Mouse (Mus musculus) midbrain, postnatal 0 days (tissue): ENCODE measurements around the gene Igfbp4. TPM values are rescaled to one million over a fixed set of nuclear protein-coding genes. Genes with fewer than 3 reads are reported as not detected.

Source experiments
- ATAC-seq: fragments of 200-750 bp; cut with Nextera tagmentation; 2 replicates; pipeline ENCODE4 v1.8.0; 2017; ENCODE audit warnings: moderate number of reproducible peaks, mild to moderate bottlenecking, moderate TSS enrichment, moderate library complexity; ENCODE audit not compliant: low FRiP score
- DNase-seq: peaks from one replicate; pipeline ENCODE4 v3.0.0-alpha.2; 2015; ENCODE audit warnings: low spot score
- H3K27ac ChIP-seq: fragments of 300-500 bp; sonication (generic); 2 replicates; pipeline ENCODE4 v1.5.1; 2014; ENCODE audit warnings: low read depth, mild to moderate bottlenecking, low read length, mixed read lengths
- H3K27me3 ChIP-seq: fragments of 300-500 bp; sonication (generic); 2 replicates; pipeline ENCODE4 v1.6.1; 2014; ENCODE audit warnings: low read length, control low read depth, mixed read lengths; ENCODE audit not compliant: insufficient read depth
- H3K36me3 ChIP-seq: fragments of 300-500 bp; sonication (generic); 2 replicates; pipeline ENCODE4 v1.6.1; 2014; ENCODE audit warnings: low read length, control low read depth, mixed read lengths; ENCODE audit not compliant: insufficient read depth
- H3K4me1 ChIP-seq: fragments of 300-500 bp; sonication (generic); 2 replicates; pipeline ENCODE4 v1.6.1; 2014; ENCODE audit warnings: mild to moderate bottlenecking, control low read depth, antibody characterized with exemption, low read length, mixed read lengths; ENCODE audit not compliant: insufficient read depth
- H3K4me2 ChIP-seq: fragments of 300-500 bp; sonication (generic); 2 replicates; pipeline ENCODE4 v1.6.1; 2014; ENCODE audit warnings: low read depth, mild to moderate bottlenecking, low read length, mixed read lengths; ENCODE audit not compliant: poor library complexity, severe bottlenecking
- H3K4me3 ChIP-seq: fragments of 300-500 bp; sonication (generic); 2 replicates; pipeline ENCODE4 v1.5.1; 2014; ENCODE audit warnings: low read depth, mild to moderate bottlenecking, low read length, moderate library complexity
- H3K9ac ChIP-seq: fragments of 300-500 bp; sonication (generic); replicated peaks from 2 replicates; pipeline ENCODE4 v1.6.1; 2014; ENCODE audit warnings: mild to moderate bottlenecking, low read length, moderate library complexity, mixed read lengths; ENCODE audit not compliant: poor library complexity, severe bottlenecking
- H3K9me3 ChIP-seq: fragments of 300-500 bp; sonication (generic); 2 replicates; pipeline ENCODE4 v1.6.1; 2016; ENCODE audit warnings: low read length, control low read depth
- CTCF ChIP-seq: IDR thresholded peaks from 2 replicates; pipeline ENCODE4 v1.5.1; 2016; ENCODE audit warnings: antibody characterized with exemption, mild to moderate bottlenecking
- WGBS: fragments of 180-500 bp; shearing (Covaris S2); extraction: QIAGEN DNeasy Blood & Tissue Kit; methylation state at CpG from one replicate; pipeline ENCODE4 v1.1.7; 2014; 5-methylcytosine and 5-hydroxymethylcytosine counted together
- polyA plus RNA-seq: library from polyadenylated mRNA; unstranded; fragments of >200 nt; fragmentation: Nextera tagmentation; extraction: Ambion mirVana; gene quantifications from 2 replicates; pipeline ENCODE4 v1.2.1, GENCODE M21; 2015
- total RNA-seq: library from RNA; depleted of rRNA; stranded (reverse); fragments of >200 nt; gene quantifications from 2 replicates; pipeline ENCODE4 v1.2.3, GENCODE M21; 2014

Igfbp4 gene
- total and polyA plus RNA-seq, 2 experiments from 2014 or later = 78.8 to 92.4 TPM

GRCm38 (mm10) chr11:99080902-99081543 is 40.0 kb downstream of the Igfbp4 start:
- ATAC-seq = no peak
- Histone ChIP-seq H3K4me2 (no peak overlapping the region), H3K27ac (no peak overlapping the region), H3K27me3 (no peaks in the 10 kb centered on the region), H3K9ac (no peak overlapping the region), H3K36me3 (no peaks in the 10 kb centered on the region), H3K4me3 (no peak overlapping the region), H3K4me1 (no peaks in the 10 kb centered on the region), H3K9me3 (no peaks in the 10 kb centered on the region)
- 89% methylated on average over 9 of the region's 9 CpGs for WGBS
- no peak for DNase-seq
- no peak for TF ChIP-seq CTCF

GRCm38 (mm10) chr11:99081566-99081965 is 40.5 kb downstream of the Igfbp4 start:
- Histone ChIP-seq H3K27ac (no peak overlapping the region), H3K27me3 (no peaks in the 10 kb centered on the region), H3K4me3 (no peak overlapping the region), H3K9me3 (no peaks in the 10 kb centered on the region), H3K4me2 (no peak overlapping the region), H3K36me3 (no peaks in the 10 kb centered on the region), H3K4me1 (no peaks in the 10 kb centered on the region), H3K9ac (no peak overlapping the region)
- no peak for TF ChIP-seq CTCF
- DNase-seq = no peak
- 78% methylated on average over 3 of the region's 3 CpGs for WGBS
- ATAC-seq = no peak

GRCm38 (mm10) chr11:99082098-99082497 is 41.1 kb downstream of the Igfbp4 start:
- DNase-seq (no peak), ATAC-seq (no peak)

GRCm38 (mm10) chr11:99083516-99083915 is 42.5 kb downstream of the Igfbp4 start:
- H3K4me1 ChIP-seq = no peaks in the 10 kb centered on the region
- H3K4me2 ChIP-seq = no peak overlapping the region
- DNase-seq (no peak), ATAC-seq (no peak)
- no peaks in the 10 kb centered on the region for H3K9me3 ChIP-seq
- no peak overlapping the region for H3K27ac ChIP-seq
- no peak overlapping the region for H3K4me3 ChIP-seq
- H3K9ac ChIP-seq = no peak overlapping the region
- H3K36me3 ChIP-seq = no peaks in the 10 kb centered on the region
- 88% methylated on average over 8 of the region's 8 CpGs for WGBS
- TF ChIP-seq CTCF = no peak
- no peaks in the 10 kb centered on the region for H3K27me3 ChIP-seq

More at GRCm38 (mm10) chr11:99082098-99082497, 41.1 kb downstream of the Igfbp4 start:
- TF ChIP-seq CTCF = no peak
- H3K4me3 ChIP-seq = no peak overlapping the region
- H3K4me2 ChIP-seq = no peak overlapping the region
- H3K36me3 ChIP-seq = no peaks in the 10 kb centered on the region
- no peak overlapping the region for H3K9ac ChIP-seq
- H3K27ac ChIP-seq = no peak overlapping the region
- H3K9me3 ChIP-seq = no peaks in the 10 kb centered on the region
- H3K4me1 ChIP-seq = no peaks in the 10 kb centered on the region
- no peaks in the 10 kb centered on the region for H3K27me3 ChIP-seq
- WGBS = 69% methylated on average over 8 of the region's 8 CpGs

- Histone ChIP-seq H3K9me3 (no peaks in the 10 kb centered on the region), H3K4me2 (no peak overlapping the region), H3K36me3 (no peaks in the 10 kb centered on the region), H3K27ac (no peak overlapping the region), H3K9ac (no peak overlapping the region), H3K4me1 (no peaks in the 10 kb centered on the region), H3K4me3 (no peak overlapping the region), H3K27me3 (no peaks in the 10 kb centered on the region)
- ATAC-seq (no peak), DNase-seq (no peak)
- 84% methylated on average over 9 of the region's 9 CpGs for WGBS
- TF ChIP-seq CTCF = no peak
Measured at GRCm38 (mm10) chr11:99084366-99084765, 43.3 kb downstream of the Igfbp4 start.

- no peaks in the 10 kb centered on the region for H3K27me3 ChIP-seq
- ATAC-seq (no peak), DNase-seq (no peak)
- H3K27ac ChIP-seq = no peak overlapping the region
- no peaks in the 10 kb centered on the region for H3K4me1 ChIP-seq
- H3K9ac ChIP-seq = no peak overlapping the region
- no peak overlapping the region for H3K4me3 ChIP-seq
- no peaks in the 10 kb centered on the region for H3K36me3 ChIP-seq
- no peak for TF ChIP-seq CTCF
- WGBS = 72% methylated on average over 2 of the region's 2 CpGs
- no peaks in the 10 kb centered on the region for H3K9me3 ChIP-seq
- H3K4me2 ChIP-seq = no peak overlapping the region
Measured at GRCm38 (mm10) chr11:99088486-99088885, 47.4 kb downstream of the Igfbp4 start.
